Mouse (Mus musculus): ENCODE data around the gene Atp1a2. TPM values are rescaled to one million over a fixed set of nuclear protein-coding genes. Genes with fewer than 3 reads are reported as not detected.

Gene Atp1a2
- polyA plus RNA-seq, 1 experiment from 2014 or later: 1.9 TPM

GRCm38 (mm10) chr1:172283073-172283472 lies 14.8 kb downstream of the Atp1a2 start:
- Histone ChIP-seq H3K36me3 (no peaks in the 10 kb centered on the region), H3K4me1 (no peaks in the 10 kb centered on the region), H3K27me3 (no peaks in the 10 kb centered on the region), H3K9ac (no peak overlapping the region), H3K27ac (no peak overlapping the region), H3K9me3 (no peaks in the 10 kb centered on the region), H3K4me2 (no peak overlapping the region), H3K4me3 (no peak overlapping the region)
- 87% methylated on average over 6 of the region's 6 CpGs for WGBS
- ATAC-seq (ENCODE audit: insufficient number of reproducible peaks, insufficient read depth, low FRiP score, low TSS enrichment, low read depth): no peak

GRCm38 (mm10) chr1:172281522-172282254 lies 16.2 kb downstream of the Atp1a2 start:
- Histone ChIP-seq H3K36me3 (no peaks in the 10 kb centered on the region), H3K4me1 (no peaks in the 10 kb centered on the region), H3K27ac (no peak overlapping the region), H3K4me3 (no peak overlapping the region), H3K9me3 (no peaks in the 10 kb centered on the region), H3K4me2 (no peak overlapping the region), H3K9ac (no peak overlapping the region), H3K27me3 (no peaks in the 10 kb centered on the region)
- 84% methylated on average over 10 of the region's 10 CpGs for WGBS
- ATAC-seq (ENCODE audit: insufficient number of reproducible peaks, insufficient read depth, low FRiP score, low TSS enrichment, low read depth): no peak

GRCm38 (mm10) chr1:172279768-172280509 lies 17.9 kb downstream of the Atp1a2 start:
- Histone ChIP-seq H3K9ac (no peak overlapping the region), H3K4me1 (no peaks in the 10 kb centered on the region), H3K4me2 (no peak overlapping the region), H3K27ac (no peak overlapping the region), H3K36me3 (no peaks in the 10 kb centered on the region), H3K9me3 (no peaks in the 10 kb centered on the region), H3K4me3 (no peak overlapping the region), H3K27me3 (no peaks in the 10 kb centered on the region)
- WGBS: 75% methylated on average over 16 of the region's 16 CpGs
- ATAC-seq (ENCODE audit: insufficient number of reproducible peaks, insufficient read depth, low FRiP score, low TSS enrichment, low read depth): no peak

DNA sequence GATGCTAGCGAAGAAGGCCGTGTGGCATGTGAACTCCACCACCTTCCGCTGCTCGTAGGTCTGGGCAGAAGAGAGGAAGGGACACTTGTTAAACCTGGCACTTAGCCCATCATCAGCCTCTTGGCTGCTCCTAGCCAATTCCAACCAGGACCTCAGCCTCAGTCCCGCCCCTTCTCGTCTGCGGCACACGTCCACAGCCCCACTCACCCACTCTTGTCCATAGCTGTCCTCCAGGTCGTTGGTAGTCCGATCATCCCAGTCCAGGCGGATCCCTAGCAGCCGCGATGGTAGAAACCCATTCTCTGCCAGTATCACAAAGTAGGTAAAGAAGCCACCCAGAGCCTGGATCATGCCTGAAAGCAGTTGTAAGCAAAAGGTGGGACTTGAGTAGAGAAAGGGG lies 19.5 kb downstream of the Atp1a2 start:
- H3K27me3 ChIP-seq: no peaks in the 10 kb centered on the region

GRCm38 (mm10) chr1:172277172-172277571 lies 20.7 kb downstream of the Atp1a2 start:
- Histone ChIP-seq H3K4me1 (no peaks in the 10 kb centered on the region), H3K9me3 (no peaks in the 10 kb centered on the region), H3K4me2 (no peak overlapping the region), H3K4me3 (no peak overlapping the region), H3K27ac (no peak overlapping the region), H3K9ac (no peak overlapping the region), H3K27me3 (no peaks in the 10 kb centered on the region), H3K36me3 (no peaks in the 10 kb centered on the region)
- ATAC-seq (ENCODE audit: insufficient number of reproducible peaks, insufficient read depth, low FRiP score, low TSS enrichment, low read depth): no peak
- WGBS: 78% methylated on average over 3 of the region's 3 CpGs

More for the DNA sequence above, 19.5 kb downstream of the Atp1a2 start:
- Histone ChIP-seq H3K4me3 (no peak overlapping the region), H3K27ac (no peak overlapping the region), H3K4me1 (no peaks in the 10 kb centered on the region), H3K4me2 (no peak overlapping the region), H3K9ac (no peak overlapping the region), H3K9me3 (no peaks in the 10 kb centered on the region), H3K36me3 (no peaks in the 10 kb centered on the region)
- 94% methylated on average over 13 of the region's 13 CpGs for WGBS
- no peak for ATAC-seq (ENCODE audit: insufficient number of reproducible peaks, insufficient read depth, low FRiP score, low TSS enrichment, low read depth)

GRCm38 (mm10) chr1:172274547-172274946 lies 23.3 kb downstream of the Atp1a2 start:
- H3K9ac ChIP-seq: no peak overlapping the region
- 72% methylated on average over 5 of the region's 5 CpGs for WGBS
- no peak for ATAC-seq (ENCODE audit: insufficient number of reproducible peaks, insufficient read depth, low FRiP score, low TSS enrichment, low read depth)
- H3K27ac ChIP-seq: no peak overlapping the region
- no peaks in the 10 kb centered on the region for H3K9me3 ChIP-seq
- H3K27me3 ChIP-seq: no peaks in the 10 kb centered on the region
- no peaks in the 10 kb centered on the region for H3K4me1 ChIP-seq
- H3K4me3 ChIP-seq: no peak overlapping the region
- H3K4me2 ChIP-seq: no peak overlapping the region
- H3K36me3 ChIP-seq: no peaks in the 10 kb centered on the region

DNA sequence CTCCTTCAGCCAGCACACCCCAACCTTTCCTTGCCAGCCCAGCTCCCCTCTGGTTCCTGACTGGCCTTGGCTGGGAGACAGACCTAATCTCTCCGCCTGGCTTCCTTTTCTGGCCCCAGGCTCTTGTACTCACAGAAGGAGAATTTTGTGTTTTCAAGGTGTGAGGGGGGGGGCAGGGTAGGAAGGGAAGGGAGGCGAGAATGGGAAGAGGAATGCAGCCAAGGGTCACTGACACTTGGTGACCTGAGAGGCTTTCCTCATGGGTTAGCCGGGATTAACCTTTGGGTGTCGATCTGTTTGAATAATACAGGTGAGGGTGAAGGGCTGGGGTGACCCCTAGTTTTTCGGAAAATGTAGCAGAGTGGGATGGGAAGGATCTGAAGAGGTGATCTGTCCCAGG lies 23.7 kb downstream of the Atp1a2 start:
- Histone ChIP-seq H3K36me3 (no peaks in the 10 kb centered on the region), H3K9ac (no peak overlapping the region), H3K9me3 (no peaks in the 10 kb centered on the region), H3K27ac (no peak overlapping the region), H3K4me2 (no peak overlapping the region), H3K4me1 (no peaks in the 10 kb centered on the region), H3K4me3 (no peak overlapping the region), H3K27me3 (no peaks in the 10 kb centered on the region)
- ATAC-seq (ENCODE audit: insufficient number of reproducible peaks, insufficient read depth, low FRiP score, low TSS enrichment, low read depth): no peak
- WGBS: 42% methylated on average over 5 of the region's 5 CpGs

GRCm38 (mm10) chr1:172273386-172273785 lies 24.5 kb downstream of the Atp1a2 start:
- no peak overlapping the region for H3K4me2 ChIP-seq
- H3K27ac ChIP-seq: no peak overlapping the region
- no peak overlapping the region for H3K9ac ChIP-seq
- H3K27me3 ChIP-seq: no peaks in the 10 kb centered on the region
- WGBS: 82% methylated on average over 6 of the region's 6 CpGs
- H3K36me3 ChIP-seq: no peaks in the 10 kb centered on the region
- H3K9me3 ChIP-seq: no peaks in the 10 kb centered on the region
- ATAC-seq (ENCODE audit: insufficient number of reproducible peaks, insufficient read depth, low FRiP score, low TSS enrichment, low read depth): no peak
- no peak overlapping the region for H3K4me3 ChIP-seq
- H3K4me1 ChIP-seq: no peaks in the 10 kb centered on the region

GRCm38 (mm10) chr1:172271765-172272164 lies 26.1 kb downstream of the Atp1a2 start:
- no peaks in the 10 kb centered on the region for H3K4me1 ChIP-seq
- no peaks in the 10 kb centered on the region for H3K36me3 ChIP-seq
- H3K9ac ChIP-seq: no peak overlapping the region
- no peak overlapping the region for H3K4me3 ChIP-seq
- H3K27me3 ChIP-seq: no peaks in the 10 kb centered on the region
- H3K4me2 ChIP-seq: no peak overlapping the region
- H3K27ac ChIP-seq: no peak overlapping the region
- H3K9me3 ChIP-seq: no peaks in the 10 kb centered on the region
- ATAC-seq (ENCODE audit: insufficient number of reproducible peaks, insufficient read depth, low FRiP score, low TSS enrichment, low read depth): no peak
- 76% methylated on average over 10 of the region's 10 CpGs for WGBS

- no peak overlapping the region for H3K27ac ChIP-seq
- H3K27me3 ChIP-seq: no peaks in the 10 kb centered on the region
- H3K4me3 ChIP-seq: no peak overlapping the region
- H3K36me3 ChIP-seq: no peaks in the 10 kb centered on the region
- ATAC-seq (ENCODE audit: insufficient number of reproducible peaks, insufficient read depth, low FRiP score, low TSS enrichment, low read depth): no peak
- WGBS: 85% methylated on average over 3 of the region's 3 CpGs
- no peaks in the 10 kb centered on the region for H3K4me1 ChIP-seq
- H3K9me3 ChIP-seq: no peaks in the 10 kb centered on the region
- no peak overlapping the region for H3K9ac ChIP-seq
- H3K4me2 ChIP-seq: no peak overlapping the region
Observed at GRCm38 (mm10) chr1:172271208-172271607, 26.7 kb downstream of the Atp1a2 start.

- no peak within 1 kb of the TSS for H3K9ac ChIP-seq
- no peak for ATAC-seq (ENCODE audit: insufficient number of reproducible peaks, insufficient read depth, low FRiP score, low TSS enrichment, low read depth)
- no peaks in the 10 kb centered on the region for H3K36me3 ChIP-seq
- no peaks in the 10 kb centered on the region for H3K27me3 ChIP-seq
- no peak within 1 kb of the TSS for H3K4me3 ChIP-seq
- 0 out of 2 replicates have a peak, but pooled peaks cover 3% of the 10 kb centered on the region for H3K9me3 ChIP-seq
- 51% methylated on average over 8 of the region's 8 CpGs for WGBS
- no peaks in the 10 kb centered on the region for H3K4me1 ChIP-seq
- no peak within 1 kb of the TSS for H3K4me2 ChIP-seq
- no peak within 1 kb of the TSS for H3K27ac ChIP-seq
Observed at GRCm38 (mm10) chr1:172261477-172262078, 36.3 kb downstream of the Atp1a2 start, which contains the start of gene Igsf8. TSS of gene Igsf8 (plus strand) at chr1:172261641.

DNA sequence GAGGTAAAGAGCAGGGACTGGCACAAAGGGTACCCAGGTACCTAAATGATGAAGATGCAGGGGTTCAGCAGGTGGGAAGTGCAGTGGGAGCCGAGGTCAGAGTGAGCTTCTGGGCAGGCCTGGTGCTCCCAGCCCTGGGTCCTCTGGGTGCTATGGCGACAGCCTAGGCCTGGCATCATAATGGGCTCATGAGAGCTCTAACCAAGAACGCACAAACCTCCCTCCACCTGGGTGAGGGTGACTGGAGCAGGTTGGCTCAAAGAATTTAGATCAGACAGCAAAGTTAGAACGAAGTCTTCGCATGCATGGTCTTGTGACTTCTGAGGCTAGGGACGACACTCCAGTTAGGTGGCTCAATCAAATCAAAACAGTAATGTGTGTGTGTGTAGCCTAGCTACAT lies 39.5 kb downstream of the Atp1a2 start, which contains the start of gene Atp1a4:
Atp1a4 (minus strand) TSS at position 101 of the 400 bp plus-strand sequence.
- no peaks in the 10 kb centered on the region for H3K36me3 ChIP-seq
- H3K4me3 ChIP-seq: no peak within 1 kb of the TSS
- no peak within 1 kb of the TSS for H3K27ac ChIP-seq
- H3K9ac ChIP-seq: no peak within 1 kb of the TSS
- no peaks in the 10 kb centered on the region for H3K4me1 ChIP-seq
- no peaks in the 10 kb centered on the region for H3K27me3 ChIP-seq
- H3K4me2 ChIP-seq: no peak within 1 kb of the TSS
- ATAC-seq (ENCODE audit: insufficient number of reproducible peaks, insufficient read depth, low FRiP score, low TSS enrichment, low read depth): no peak
- 84% methylated on average over 6 of the region's 6 CpGs for WGBS
- H3K9me3 ChIP-seq: no peaks in the 10 kb centered on the region
